Mouse (Mus musculus) v-Abl transformed pro-B cells (cell line): ENCODE data around the gene Gm13090.

Experiments
- in situ Hi-C, 2 experiments: fragments of 400-800 bp; cut with MboI; formaldehyde crosslinking; loops; one replicate each; pipeline ENCODE4 v1.15.1; 2025; ENCODE audit not compliant: unreplicated experiment in 2 of 2

Gm13090 gene

GRCm38 (mm10) chr4:151089270-151089669 is at the start of gene Gm13090:
Gene Gm13090, plus strand, starts transcription at chr4:151089570.
- in situ Hi-C loops: no loop called here

- in situ Hi-C loops: no loop called here
Observed at GRCm38 (mm10) chr4:151041506-151041905, 47.9 kb upstream of the Gm13090 start.

GRCm38 (mm10) chr4:151043281-151043680 is 46.1 kb upstream of the Gm13090 start:
- in situ Hi-C loops: no loop called here

GRCm38 (mm10) chr4:151044037-151044943 is 45.1 kb upstream of the Gm13090 start, which contains the start of gene Per3:
Gene Per3, minus strand, starts transcription at chr4:151044665.
- in situ Hi-C loops: no loop called here

- in situ Hi-C loops: no loop called here
Observed at GRCm38 (mm10) chr4:151044944-151045570, 44.3 kb upstream of the Gm13090 start.

GRCm38 (mm10) chr4:151046524-151046923 is 42.8 kb upstream of the Gm13090 start:
- in situ Hi-C loops: no loop called here

GRCm38 (mm10) chr4:151051162-151051561 is 38.2 kb upstream of the Gm13090 start:
- in situ Hi-C loops: loop anchor here in 1 of 2 experiments (10.0 to 25.0 kb wide), 2 partner anchors 694 to 1286 kb away; partner anchors contain the start of genes Chd5 and Rpl22

- in situ Hi-C loops: loop anchor here in 1 of 2 experiments (5.0 to 25.0 kb wide), 3 partner anchors 687 to 1280 kb away; partner anchors contain the start of genes Camta1, Chd5 and Rpl22
Observed at GRCm38 (mm10) chr4:151057347-151058321, 31.7 kb upstream of the Gm13090 start, which contains the start of gene Vamp3. Gene Vamp3, minus strand, starts transcription at chr4:151057963.

GRCm38 (mm10) chr4:151058634-151059033 is 30.7 kb upstream of the Gm13090 start:
- in situ Hi-C loops: loop anchor here in 1 of 2 experiments (5.0 to 25.0 kb wide), 3 partner anchors 686 to 1279 kb away; partner anchors contain the start of genes Camta1, Chd5 and Rpl22

- in situ Hi-C loops: loop anchor here in 1 of 2 experiments (5.0 to 25.0 kb wide), 3 partner anchors 685 to 1278 kb away; partner anchors contain the start of genes Camta1, Chd5 and Rpl22
Observed at GRCm38 (mm10) chr4:151059566-151059965, 29.8 kb upstream of the Gm13090 start.

- in situ Hi-C loops: loop anchor here (10.0 to 25.0 kb wide), 2 partner anchors 806 to 1269 kb away; partner anchors contain the start of genes Chd5 (in 1 of the 2) and Rpl22 (in 1 of the 2)
Observed at GRCm38 (mm10) chr4:151068751-151069150, 20.6 kb upstream of the Gm13090 start.

- in situ Hi-C loops: loop anchor here in 1 of 2 experiments (10.0 to 25.0 kb wide), 2 partner anchors 74 to 1266 kb away; partner anchors contain the start of genes Chd5 and Rpl22
Observed at GRCm38 (mm10) chr4:151070962-151071361, 18.4 kb upstream of the Gm13090 start.

- in situ Hi-C loops: loop anchor here in 1 of 2 experiments (10.0 to 25.0 kb wide), 2 partner anchors 72 to 1264 kb away; partner anchors contain the start of genes Chd5 and Rpl22
Observed at GRCm38 (mm10) chr4:151073108-151073744, 16.1 kb upstream of the Gm13090 start.

GRCm38 (mm10) chr4:151074817-151075216 is 14.6 kb upstream of the Gm13090 start:
- in situ Hi-C loops: loop anchor here (5.0 to 25.0 kb wide), 3 partner anchors 70 to 1262 kb away; partner anchors contain the start of genes Chd5 (in 1 of the 2) and Rpl22 (in 1 of the 2)

GRCm38 (mm10) chr4:151081355-151081754 is 8.0 kb upstream of the Gm13090 start:
- in situ Hi-C loops: no loop called here

GRCm38 (mm10) chr4:151081977-151082376 is 7.4 kb upstream of the Gm13090 start:
- in situ Hi-C loops: no loop called here

GRCm38 (mm10) chr4:151083027-151083426 is 6.3 kb upstream of the Gm13090 start:
- in situ Hi-C loops: no loop called here

GRCm38 (mm10) chr4:151087358-151087757 is 2.0 kb upstream of the Gm13090 start:
- in situ Hi-C loops: no loop called here

- in situ Hi-C loops: no loop called here
Observed at GRCm38 (mm10) chr4:151088819-151089218, 551 bp upstream of the Gm13090 start.
